ENCODE assay signal across 26 mouse cellular contexts in the genomic region with DNA sequence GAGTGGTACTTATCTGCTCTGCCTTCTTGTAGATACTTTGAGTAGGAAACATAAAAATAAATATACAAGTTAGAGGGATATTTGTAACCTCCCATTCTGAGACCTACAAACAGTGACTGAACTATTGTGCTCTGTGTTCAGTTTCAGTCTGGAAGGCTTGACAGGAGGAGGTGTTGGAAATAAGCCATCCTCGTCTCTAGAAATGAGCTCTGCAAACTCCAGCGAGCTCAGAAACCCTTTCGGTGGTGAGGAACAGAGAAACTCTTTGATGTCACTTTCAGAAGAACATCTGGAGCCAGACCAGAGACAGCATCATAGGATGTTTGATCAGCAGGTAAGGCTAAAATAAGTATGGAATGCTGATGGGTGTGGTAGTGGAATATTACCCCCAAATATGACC.
DNase-seq lines count a peak whose midpoint lies in the region; ATAC-seq and TF ChIP-seq lines count a peak whose summit lies in the region.
"Had no signal": no experiment of that assay in that cellular context is flagged by ENCODE, and none has a peak within 500 bp of the region (broad histone marks: within the 10 kb centered on the region; RNA-seq: fewer than 3 reads in every experiment).

No protein-coding gene starts in this region.

- H3K27ac ChIP-seq in layer of hippocampus, adult 2 months: peak overlapping the region; percentile 15; the same call in 1 of the 2 replicates
- no peak overlapping the region for H3K27ac ChIP-seq in forebrain, embryonic 10.5 days
- no peak overlapping the region for H3K27ac ChIP-seq in intestine, postnatal 0 days (ENCODE audit: low read depth, low read length)
- H3K27ac ChIP-seq: embryonic facial prominence, embryonic 10.5 days; forebrain, embryonic 13.5 days; heart, embryonic 10.5 days; heart, embryonic 13.5 days; hindbrain, embryonic 12.5 days; hindbrain, embryonic 15.5 days; intestine, embryonic 15.5 days had no signal

- H3K4me2 ChIP-seq in intestine, postnatal 0 days (replicated peaks; ENCODE audit: low read depth): no peak overlapping the region
- H3K4me2 ChIP-seq: embryonic facial prominence, embryonic 13.5 days; forebrain, embryonic 13.5 days; heart, embryonic 13.5 days; hindbrain, embryonic 12.5 days; hindbrain, embryonic 15.5 days; intestine, embryonic 15.5 days had no signal

- DNase-seq in layer of hippocampus, adult 2 months (ENCODE audit: low spot score in 2 of 2): peak in 1 of 2 experiments; percentile 29
- no peak for DNase-seq in layer of hippocampus, adult 8-10 months (ENCODE audit: low spot score in 2 of 2)
- DNase-seq in CD4-positive helper T cell, adult 2 months (ENCODE audit: low read depth, low spot score): peak; percentile 33
- peak; percentile 13 for DNase-seq in brain, adult 2 months (ENCODE audit: low read depth, low spot score)
- DNase-seq in forebrain, embryonic 10.5 days (ENCODE audit: extremely low spot score, low spot score): no peak
- DNase-seq: adrenal gland, adult 2 months; adrenal gland, postnatal 14 days; cerebellum, adult 11-12 months; cerebellum, adult 8-10 months; cerebellum, postnatal 10 days; cerebellum, postnatal 36 days; embryo, embryonic 11 days; gastrocnemius, postnatal 25 days; heart, adult 2 months; heart, postnatal 14 days had no signal

- H3K4me1 ChIP-seq in forebrain, embryonic 10.5 days: peaks cover 16% of the 10 kb centered on the region
- H3K4me1 ChIP-seq in intestine, postnatal 0 days (replicated peaks; ENCODE audit: control insufficient read depth, insufficient read depth, low read length): no peaks in the 10 kb centered on the region
- H3K4me1 ChIP-seq: heart, embryonic 10.5 days; heart, embryonic 13.5 days; hindbrain, embryonic 12.5 days; hindbrain, embryonic 15.5 days; intestine, embryonic 15.5 days had no signal

- 90% methylated on average over 3 of the region's 3 CpGs for WGBS in forebrain, embryonic 10.5 days
- 90% methylated on average over 3 of the region's 3 CpGs for WGBS in intestine, postnatal 0 days

- ATAC-seq in intestine, postnatal 0 days: no peak
- ATAC-seq: forebrain, embryonic 13.5 days; forebrain, embryonic 16.5 days; intestine, embryonic 15.5 days had no signal

- no peaks in the 10 kb centered on the region for H3K27me3 ChIP-seq in forebrain, embryonic 10.5 days (ENCODE audit: poor library complexity, severe bottlenecking)
- no peaks in the 10 kb centered on the region for H3K27me3 ChIP-seq in intestine, postnatal 0 days (replicated peaks; ENCODE audit: control insufficient read depth, insufficient read depth, low read length)
- H3K27me3 ChIP-seq: embryonic facial prominence, embryonic 13.5 days; forebrain, embryonic 13.5 days; heart, embryonic 13.5 days; hindbrain, embryonic 12.5 days; hindbrain, embryonic 15.5 days; intestine, embryonic 15.5 days had no signal

- no peak overlapping the region for H3K9ac ChIP-seq in intestine, postnatal 0 days (ENCODE audit: low read depth, low read length)
- H3K9ac ChIP-seq: embryonic facial prominence, embryonic 13.5 days; forebrain, embryonic 13.5 days; heart, embryonic 13.5 days; hindbrain, embryonic 12.5 days; hindbrain, embryonic 15.5 days; intestine, embryonic 15.5 days had no signal

- no peaks in the 10 kb centered on the region for H3K9me3 ChIP-seq in forebrain, embryonic 10.5 days
- no peaks in the 10 kb centered on the region for H3K9me3 ChIP-seq in intestine, postnatal 0 days (ENCODE audit: control insufficient read depth)
- H3K9me3 ChIP-seq: embryonic facial prominence, embryonic 10.5 days; embryonic facial prominence, embryonic 13.5 days; forebrain, embryonic 13.5 days; heart, embryonic 10.5 days; heart, embryonic 13.5 days; hindbrain, embryonic 12.5 days; hindbrain, embryonic 15.5 days; intestine, embryonic 15.5 days had no signal

- H3K36me3 ChIP-seq in forebrain, embryonic 10.5 days (replicated peaks): peaks cover 22% of the 10 kb centered on the region
- H3K36me3 ChIP-seq in intestine, postnatal 0 days (ENCODE audit: control insufficient read depth, insufficient read depth): peaks cover 27% of the 10 kb centered on the region

- H3K4me3 ChIP-seq in layer of hippocampus, adult 2 months: no peak overlapping the region
- H3K4me3 ChIP-seq in forebrain, embryonic 10.5 days: no peak overlapping the region
- no peak overlapping the region for H3K4me3 ChIP-seq in intestine, postnatal 0 days (ENCODE audit: low read depth, low read length)
- H3K4me3 ChIP-seq: embryonic facial prominence, embryonic 10.5 days; embryonic facial prominence, embryonic 13.5 days; erythroblast, embryonic 14.5 days; forebrain, embryonic 13.5 days; heart, adult 2 months; heart, embryonic 10.5 days; heart, embryonic 13.5 days; hindbrain, embryonic 12.5 days; hindbrain, embryonic 15.5 days; intestine, embryonic 15.5 days had no signal

- TF ChIP-seq CTCF in layer of hippocampus, adult 2 months (conservative IDR thresholded peaks at IDR 0.05): no peak
- TF ChIP-seq CTCF in intestine, postnatal 0 days (IDR thresholded peaks at IDR 0.05; ENCODE audit: low read depth): no peak

Comparison
In these comparisons a context has a peak if more than half of its experiments do, and no peak if none do; other contexts are left out.
1. DNase-seq: peak in CD4-positive helper T cell, adult 2 months (single experiment) and brain, adult 2 months (single experiment); none in layer of hippocampus, adult 8-10 months (0 of 2) and forebrain, embryonic 10.5 days (single experiment).